ENCODE assay signal across 9 mouse cellular contexts in genomic region chr2:166342407-166342806, GRCm38 (mm10).
A peak's percentile ranks its signal among the peaks of the same experiment; 100 is the strongest.
DNase-seq lines count a peak whose midpoint lies in the region; ATAC-seq and TF ChIP-seq lines count a peak whose summit lies in the region.
"Had no signal": no experiment of that assay in that cellular context is flagged by ENCODE, and none has a peak within 500 bp of the region (broad histone marks: within the 10 kb centered on the region; RNA-seq: fewer than 3 reads in every experiment).

No protein-coding gene starts in this region.

- H3K9ac ChIP-seq in kidney, embryonic 14.5 days (ENCODE audit: low read depth, low read length), result no peak overlapping the region
- H3K9ac ChIP-seq in embryonic facial prominence, embryonic 15.5 days, result no peak overlapping the region
- no peak overlapping the region for H3K9ac ChIP-seq in limb, embryonic 12.5 days (replicated peaks)
- H3K9ac ChIP-seq: midbrain, embryonic 12.5 days had no signal

- no peaks in the 10 kb centered on the region for H3K36me3 ChIP-seq in kidney, adult 2 months (ENCODE audit: control insufficient read depth, insufficient read depth, low read length)
- no peaks in the 10 kb centered on the region for H3K36me3 ChIP-seq in kidney, embryonic 14.5 days (ENCODE audit: control insufficient read depth, insufficient read depth, low read length)
- H3K36me3 ChIP-seq in embryonic facial prominence, embryonic 15.5 days, result no peaks in the 10 kb centered on the region
- no peaks in the 10 kb centered on the region for H3K36me3 ChIP-seq in limb, embryonic 12.5 days
- H3K36me3 ChIP-seq: midbrain, embryonic 12.5 days had no signal

- no peak overlapping the region for H3K4me3 ChIP-seq in kidney, adult 2 months (ENCODE audit: insufficient read depth, low read depth, low read length)
- no peak overlapping the region for H3K4me3 ChIP-seq in kidney, embryonic 14.5 days (ENCODE audit: low read length)
- no peak overlapping the region for H3K4me3 ChIP-seq in embryonic facial prominence, embryonic 15.5 days (replicated peaks)
- H3K4me3 ChIP-seq in limb, embryonic 12.5 days (replicated peaks), result no peak overlapping the region
- H3K4me3 ChIP-seq: midbrain, embryonic 12.5 days had no signal

- no peak for TF ChIP-seq CTCF in kidney, adult 2 months (conservative IDR thresholded peaks at IDR 0.05; ENCODE audit: insufficient read depth, insufficient read length, low read depth, low read length)

- no peak for TF ChIP-seq POLR2A in kidney, adult 2 months (IDR thresholded peaks at IDR 0.05; ENCODE audit: low read depth, low read length)

- 51% methylated on average over 9 of the region's 9 CpGs for WGBS in kidney, adult 2 months
- WGBS in kidney, embryonic 14.5 days, result 75% methylated on average over 9 of the region's 9 CpGs
- 61% methylated on average over 9 of the region's 9 CpGs for WGBS in embryonic facial prominence, embryonic 15.5 days
- 69% methylated on average over 9 of the region's 9 CpGs for WGBS in limb, embryonic 12.5 days

- no peak overlapping the region for H3K4me2 ChIP-seq in kidney, embryonic 14.5 days (replicated peaks; ENCODE audit: low read depth, low read length)
- no peak overlapping the region for H3K4me2 ChIP-seq in embryonic facial prominence, embryonic 15.5 days (replicated peaks)
- no peak overlapping the region for H3K4me2 ChIP-seq in limb, embryonic 12.5 days
- H3K4me2 ChIP-seq: midbrain, embryonic 12.5 days had no signal

- H3K27ac ChIP-seq in kidney, adult 2 months (ENCODE audit: insufficient read depth, low read depth, low read length), result no peak overlapping the region
- no peak overlapping the region for H3K27ac ChIP-seq in kidney, embryonic 14.5 days (ENCODE audit: low read depth, low read length)
- 0 out of 2 replicates have a peak overlapping the region, but pooled peaks have one; percentile 41 for H3K27ac ChIP-seq in embryonic facial prominence, embryonic 15.5 days (replicated peaks)
- H3K27ac ChIP-seq in limb, embryonic 12.5 days, result peak overlapping the region; percentile 75
- H3K27ac ChIP-seq: midbrain, embryonic 12.5 days had no signal

- no peaks in the 10 kb centered on the region for H3K27me3 ChIP-seq in kidney, adult 2 months (replicated peaks; ENCODE audit: control insufficient read depth, insufficient read depth, low read length)
- H3K27me3 ChIP-seq in kidney, embryonic 14.5 days (ENCODE audit: control insufficient read depth, insufficient read depth, low read length), result no peaks in the 10 kb centered on the region
- no peaks in the 10 kb centered on the region for H3K27me3 ChIP-seq in embryonic facial prominence, embryonic 15.5 days
- H3K27me3 ChIP-seq in limb, embryonic 12.5 days, result peaks cover 9% of the 10 kb centered on the region; the same call in 1 of the 2 replicates

- ATAC-seq in kidney, embryonic 14.5 days (ENCODE audit: low FRiP score, low TSS enrichment), result no peak
- ATAC-seq in embryonic facial prominence, embryonic 15.5 days (ENCODE audit: insufficient number of reproducible peaks, low FRiP score, low TSS enrichment, low read depth), result no peak
- ATAC-seq in limb, embryonic 12.5 days (ENCODE audit: insufficient number of reproducible peaks, insufficient read depth, low FRiP score, low TSS enrichment, low read depth), result no peak
- no peak for ATAC-seq in megakaryocyte progenitor cell, adult 5-6 weeks (replicated peaks; ENCODE audit: poor library complexity)

- peak; percentile 76 for DNase-seq in kidney, adult 2 months
- peak; percentile 48 to 59 for DNase-seq in kidney, adult 8-10 months
- DNase-seq in spleen, adult 12 weeks (ENCODE audit: low spot score), result no peak
- DNase-seq in spleen, postnatal 14 days (ENCODE audit: low spot score in 2 of 2), result no peak

- no peaks in the 10 kb centered on the region for H3K4me1 ChIP-seq in kidney, adult 2 months (ENCODE audit: control insufficient read depth, insufficient read depth, low read length)
- H3K4me1 ChIP-seq in kidney, embryonic 14.5 days (ENCODE audit: control insufficient read depth, insufficient read depth, low read length), result peaks cover 23% of the 10 kb centered on the region
- peaks cover 32% of the 10 kb centered on the region for H3K4me1 ChIP-seq in embryonic facial prominence, embryonic 15.5 days
- H3K4me1 ChIP-seq in limb, embryonic 12.5 days (replicated peaks), result peaks cover 60% of the 10 kb centered on the region

- no peaks in the 10 kb centered on the region for H3K9me3 ChIP-seq in kidney, embryonic 14.5 days (ENCODE audit: control insufficient read depth, low read length)
- no peaks in the 10 kb centered on the region for H3K9me3 ChIP-seq in embryonic facial prominence, embryonic 15.5 days (replicated peaks)
- 0 out of 2 replicates have a peak, but pooled peaks cover 3% of the 10 kb centered on the region for H3K9me3 ChIP-seq in limb, embryonic 12.5 days
- H3K9me3 ChIP-seq: midbrain, embryonic 12.5 days had no signal

Comparison
In these comparisons a context has a peak if more than half of its experiments do, and no peak if none do; other contexts are left out.
1. DNase-seq: peak in kidney, adult 2 months (single experiment) and kidney, adult 8-10 months (2 of 2); none in spleen, adult 12 weeks (single experiment) and spleen, postnatal 14 days (0 of 2).
2. H3K27ac ChIP-seq: peak in embryonic facial prominence, embryonic 15.5 days (single experiment) and limb, embryonic 12.5 days (single experiment); none in kidney, adult 2 months (single experiment) and kidney, embryonic 14.5 days (single experiment).